Mouse (Mus musculus) C3H10T1/2 (cell line): Measurements from ENCODE around the gene Rhox3a2. TPM values are rescaled to one million over a fixed set of nuclear protein-coding genes. Genes with fewer than 3 reads are reported as not detected.

ENCODE experiments used
- polyA plus RNA-seq, 2 experiments: library from polyadenylated mRNA; unstranded; fragments of >200 nt; fragmentation: generic; extraction: Trizol; gene quantifications; one replicate each; pipeline ENCODE4 v1.2.1; 2012; ENCODE audit warnings: missing spikeins in 2 of 2

Gene Rhox3a2
- polyA plus RNA-seq: not detected

DNA sequence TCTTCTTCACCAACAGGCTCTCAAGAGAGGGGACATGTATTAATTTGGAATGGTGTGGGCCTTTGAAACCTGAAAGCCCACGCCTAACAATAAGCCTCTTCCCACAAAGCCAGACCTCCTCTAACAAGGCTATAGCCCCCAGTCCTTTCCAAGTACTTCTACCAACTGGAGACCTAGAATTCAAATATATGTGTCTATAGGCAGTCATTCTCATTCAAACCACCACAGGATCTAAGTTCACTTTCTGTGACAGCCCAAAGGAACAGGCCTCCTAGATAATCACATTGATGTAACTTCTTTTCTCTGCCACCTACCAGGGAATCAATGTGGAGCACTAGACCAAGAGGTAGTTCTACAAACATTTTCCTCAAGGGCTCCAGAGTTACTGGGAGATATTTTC is at the start of gene Rhox3a2:
Rhox3a2 (plus strand) TSS at position 301 of the 400 bp plus-strand sequence.

GRCm38 (mm10) chrX:37390548-37390947 is 10.7 kb downstream of the Rhox3a2 start, which contains the start of gene Rhox4a2:
Gene Rhox4a2, plus strand, starts transcription at chrX:37390848.

GRCm38 (mm10) chrX:37411767-37412166 is 31.9 kb downstream of the Rhox3a2 start, which contains the start of gene Rhox2b:
Gene Rhox2b, plus strand, starts transcription at chrX:37412067.

DNA sequence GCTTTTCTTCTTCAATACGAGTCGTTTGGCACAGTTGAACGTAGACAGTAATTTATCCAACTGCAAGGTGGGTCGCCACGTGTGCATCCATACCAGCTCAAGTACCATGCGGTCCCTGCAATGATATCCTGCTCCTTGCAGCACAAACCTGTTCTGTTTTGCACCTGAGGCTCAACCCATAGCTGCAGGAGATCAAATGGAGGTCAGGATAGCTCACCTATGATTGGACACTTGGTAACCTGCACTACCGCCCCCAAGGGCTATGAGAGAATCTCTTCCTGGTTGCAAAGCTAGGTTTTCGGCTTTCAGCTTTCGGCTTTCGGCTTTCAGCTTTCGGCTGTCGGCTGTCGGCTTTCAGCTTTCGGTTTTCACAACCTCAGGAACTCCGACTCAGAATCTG is 52.4 kb downstream of the Rhox3a2 start, which contains the start of gene Rhox4b:
Rhox4b (plus strand) TSS at position 301 of the 400 bp plus-strand sequence.

Other genes starting within 250 kb of the Rhox3a2 start
- gene Akap14, start 211.2 kb upstream of the Rhox3a2 start, polyA plus RNA-seq: under 1 TPM; 0.02 to 0.04 TPM
- 100 to 1,000 TPM in 1 of 2 experiments, 10 to 100 TPM in 1; 63.4 to 540 TPM for gene Ndufa1, start 188.9 kb upstream of the Rhox3a2 start, polyA plus RNA-seq
- 1 to 10 TPM; 4.5 to 7.6 TPM for gene Rnf113a1, start 188.8 kb upstream of the Rhox3a2 start, polyA plus RNA-seq
- not detected for gene Gm9, start 169.0 kb upstream of the Rhox3a2 start, polyA plus RNA-seq
- gene Rhox1, start 157.8 kb upstream of the Rhox3a2 start, polyA plus RNA-seq: not detected
- not detected for gene Rhox2a, start 135.1 kb upstream of the Rhox3a2 start, polyA plus RNA-seq
- gene Rhox3a, start 130.1 kb upstream of the Rhox3a2 start, polyA plus RNA-seq: not detected
- not detected for gene Rhox4a, start 114.7 kb upstream of the Rhox3a2 start, polyA plus RNA-seq
- gene Rhox4a2, start 10.8 kb downstream of the Rhox3a2 start, polyA plus RNA-seq: not detected
- gene Rhox2b, start 32.0 kb downstream of the Rhox3a2 start, polyA plus RNA-seq: not detected
- gene Rhox4b, start 52.5 kb downstream of the Rhox3a2 start, polyA plus RNA-seq: not detected
- not detected for gene Rhox2c, start 73.7 kb downstream of the Rhox3a2 start, polyA plus RNA-seq
- not detected for gene Rhox3c, start 78.6 kb downstream of the Rhox3a2 start, polyA plus RNA-seq
- gene Rhox4c, start 100.3 kb downstream of the Rhox3a2 start, polyA plus RNA-seq: not detected
- gene Rhox2d, start 113.4 kb downstream of the Rhox3a2 start, polyA plus RNA-seq: not detected
- not detected for gene Rhox4d, start 134.3 kb downstream of the Rhox3a2 start, polyA plus RNA-seq
- gene Rhox2e, start 150.4 kb downstream of the Rhox3a2 start, polyA plus RNA-seq: not detected
- gene Rhox3e, start 162.0 kb downstream of the Rhox3a2 start, polyA plus RNA-seq: not detected
- not detected for gene Rhox4e, start 177.4 kb downstream of the Rhox3a2 start, polyA plus RNA-seq
- not detected for gene Rhox2f, start 191.4 kb downstream of the Rhox3a2 start, polyA plus RNA-seq
- not detected for gene Rhox3f, start 201.0 kb downstream of the Rhox3a2 start, polyA plus RNA-seq
- gene Rhox4f, start 227.7 kb downstream of the Rhox3a2 start, polyA plus RNA-seq: not detected
- gene Rhox3g, start 248.6 kb downstream of the Rhox3a2 start, polyA plus RNA-seq: not detected